Mouse (Mus musculus) heart, embryonic 16.5 days (tissue): ENCODE measurements around the gene Osbpl10. TPM values are rescaled to one million over a fixed set of nuclear protein-coding genes. Genes with fewer than 3 reads are reported as not detected.
A peak's percentile ranks its signal among the peaks of the same experiment; 100 is the strongest.

Experiments
- ATAC-seq: fragments of 200-750 bp; cut with Nextera tagmentation; replicated peaks from 2 replicates; pipeline ENCODE4 v1.8.0; 2017; ENCODE audit warnings: moderate number of reproducible peaks; ENCODE audit not compliant: insufficient read depth, low FRiP score; ENCODE audit errors: extremely low read depth
- H3K27ac ChIP-seq: fragments of 300-500 bp; sonication (generic); 2 replicates; pipeline ENCODE4 v1.5.1; 2014; ENCODE audit warnings: mild to moderate bottlenecking, low read length, control low read depth, moderate library complexity
- H3K27me3 ChIP-seq: fragments of 300-500 bp; sonication (generic); 2 replicates; pipeline ENCODE4 v1.6.1; 2014; ENCODE audit warnings: low read length, mixed read lengths; ENCODE audit not compliant: control insufficient read depth, insufficient read depth
- H3K36me3 ChIP-seq: fragments of 300-500 bp; sonication (generic); 2 replicates; pipeline ENCODE4 v1.6.1; 2014; ENCODE audit not compliant: control insufficient read depth, insufficient read depth
- H3K4me1 ChIP-seq: fragments of 300-500 bp; sonication (generic); 2 replicates; pipeline ENCODE4 v1.6.1; 2014; ENCODE audit warnings: low read length, mixed read lengths; ENCODE audit not compliant: control insufficient read depth, insufficient read depth
- H3K4me2 ChIP-seq: fragments of 300-500 bp; sonication (generic); 2 replicates; pipeline ENCODE4 v1.6.1; 2014; ENCODE audit warnings: low read depth, mild to moderate bottlenecking, control low read depth, low read length
- H3K4me3 ChIP-seq: fragments of 300-500 bp; sonication (generic); 2 replicates; pipeline ENCODE4 v1.5.1; 2014; ENCODE audit warnings: mild to moderate bottlenecking, control low read depth, low read length
- H3K9ac ChIP-seq: fragments of 300-500 bp; sonication (generic); 2 replicates; pipeline ENCODE4 v1.6.1; 2014; ENCODE audit warnings: low read length, control low read depth
- H3K9me3 ChIP-seq: fragments of 300-500 bp; sonication (generic); replicated peaks from 2 replicates; pipeline ENCODE4 v1.6.1; 2016; ENCODE audit warnings: low read length; ENCODE audit not compliant: control insufficient read depth
- WGBS: fragments of 180-500 bp; shearing (Covaris S2); extraction: QIAGEN DNeasy Blood & Tissue Kit; methylation state at CpG from one replicate; pipeline ENCODE4 v1.1.7; 2014; 5-methylcytosine and 5-hydroxymethylcytosine counted together
- polyA plus RNA-seq: library from polyadenylated mRNA; unstranded; fragments of >200 nt; fragmentation: Nextera tagmentation; extraction: Ambion mirVana; gene quantifications from 2 replicates; pipeline ENCODE4 v1.2.1, GENCODE M21; 2015

Gene Osbpl10
- polyA plus RNA-seq, 1 experiment from 2014 or later, result 5.1 TPM

DNA sequence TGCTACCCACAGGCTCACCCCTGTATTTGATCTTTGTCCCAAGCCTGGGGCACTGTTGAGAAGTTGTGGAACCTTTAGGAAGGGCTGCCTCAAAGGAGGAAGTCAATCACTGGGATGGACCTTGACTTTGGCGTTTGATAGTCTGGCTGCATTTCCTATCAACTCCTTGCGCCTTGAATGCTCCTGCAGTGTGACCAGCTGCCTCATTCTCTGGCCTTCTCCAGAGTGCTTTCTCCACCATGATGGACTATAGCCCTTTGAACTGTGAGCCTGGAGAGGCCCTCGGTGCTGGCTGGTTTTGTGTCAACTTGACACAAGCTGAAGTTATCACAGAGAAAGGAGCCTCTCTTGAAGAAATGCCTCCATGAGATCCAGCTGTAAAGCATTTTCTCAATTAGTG is 33.7 kb upstream of the Osbpl10 start:
- H3K4me3 ChIP-seq, result no peak overlapping the region
- no peak overlapping the region for H3K27ac ChIP-seq
- WGBS, result 77% methylated on average over 3 of the region's 3 CpGs
- no peak for ATAC-seq
- peaks cover 6% of the 10 kb centered on the region for H3K4me1 ChIP-seq
- H3K9ac ChIP-seq, result no peak overlapping the region
- no peaks in the 10 kb centered on the region for H3K36me3 ChIP-seq
- no peaks in the 10 kb centered on the region for H3K27me3 ChIP-seq
- no peak overlapping the region for H3K4me2 ChIP-seq
- H3K9me3 ChIP-seq, result no peaks in the 10 kb centered on the region

DNA sequence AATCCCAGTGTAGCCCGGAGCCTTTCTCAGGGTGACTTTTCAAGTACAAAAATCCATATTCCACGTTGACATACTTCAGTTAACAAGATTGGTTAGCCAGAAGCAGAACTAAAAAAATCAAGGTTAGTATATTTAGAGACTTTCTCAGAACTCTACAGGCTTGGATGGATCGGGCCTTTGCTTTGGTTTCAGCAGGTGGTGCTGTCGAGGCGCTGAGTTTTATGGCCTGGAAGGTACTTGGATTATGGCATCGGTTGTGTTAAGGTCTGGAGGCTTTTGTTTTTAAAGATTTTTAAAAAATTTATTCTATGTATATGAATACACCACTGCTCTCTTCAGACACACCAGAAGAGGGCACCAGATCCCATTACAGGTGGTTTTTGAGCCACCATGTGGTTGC is 32.8 kb upstream of the Osbpl10 start:
- no peaks in the 10 kb centered on the region for H3K27me3 ChIP-seq

DNA sequence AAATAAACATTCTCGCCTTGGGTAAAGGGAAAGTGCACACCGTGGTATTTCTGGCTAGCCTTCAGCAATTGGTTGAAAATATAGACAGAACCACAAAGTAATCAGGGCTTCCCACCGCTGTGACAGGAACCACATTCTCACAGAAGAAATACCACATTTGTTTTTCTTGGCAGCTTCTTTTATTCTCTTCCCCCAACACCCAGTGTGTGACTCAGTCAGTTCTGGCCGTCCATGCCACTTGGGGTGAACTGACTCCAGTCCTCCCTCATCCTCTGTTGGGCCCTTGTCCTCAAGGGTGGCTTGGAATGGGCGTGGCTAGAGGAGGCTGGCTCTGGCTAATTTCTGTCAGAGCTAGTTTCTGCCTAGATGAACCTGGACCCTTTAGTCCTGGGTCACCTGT is 30.0 kb upstream of the Osbpl10 start:
- WGBS, result 35% methylated on average over 5 of the region's 5 CpGs
- 0 out of 2 replicates have a peak, but pooled peaks have one; percentile 60 for ATAC-seq
- Histone ChIP-seq H3K36me3 (no peaks in the 10 kb centered on the region), H3K4me1 (peaks cover 6% of the 10 kb centered on the region), H3K4me3 (no peak overlapping the region), H3K4me2 (no peak overlapping the region), H3K9ac (no peak overlapping the region), H3K9me3 (peaks cover 3% of the 10 kb centered on the region; the same call in 1 of the 2 replicates), H3K27ac (peak overlapping the region; percentile 26; the same call in 1 of the 2 replicates), H3K27me3 (no peaks in the 10 kb centered on the region)

More for the DNA sequence above, 32.8 kb upstream of the Osbpl10 start:
- no peaks in the 10 kb centered on the region for H3K36me3 ChIP-seq
- no peak overlapping the region for H3K4me2 ChIP-seq
- ATAC-seq, result no peak
- no peaks in the 10 kb centered on the region for H3K9me3 ChIP-seq
- no peak overlapping the region for H3K9ac ChIP-seq
- H3K4me1 ChIP-seq, result peaks cover 6% of the 10 kb centered on the region
- H3K27ac ChIP-seq, result no peak overlapping the region
- no peak overlapping the region for H3K4me3 ChIP-seq
- 86% methylated on average over 6 of the region's 6 CpGs for WGBS

DNA sequence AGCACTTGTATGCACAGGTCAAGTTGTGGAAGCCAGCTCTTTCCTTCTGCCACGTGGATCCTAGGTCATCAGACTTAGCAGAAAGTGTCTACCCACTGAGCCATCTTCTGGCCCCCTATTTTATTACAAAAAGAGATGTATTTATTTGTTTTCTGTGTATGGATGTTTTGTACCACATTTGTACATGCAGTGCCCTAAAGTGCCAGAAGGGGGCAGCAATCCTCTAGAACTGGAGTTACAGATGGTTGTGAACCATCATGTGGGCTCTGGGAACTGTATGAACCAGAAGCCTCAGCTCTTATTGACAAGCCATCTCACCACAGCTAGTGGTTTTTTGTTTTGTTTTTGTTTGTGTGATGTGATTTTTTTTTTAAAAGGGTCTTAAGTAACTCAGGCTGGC is 25.5 kb upstream of the Osbpl10 start:
- Histone ChIP-seq H3K4me3 (no peak overlapping the region), H3K9ac (no peak overlapping the region), H3K9me3 (peaks cover 3% of the 10 kb centered on the region; the same call in 1 of the 2 replicates), H3K4me2 (no peak overlapping the region), H3K27ac (no peak overlapping the region), H3K4me1 (peaks cover 6% of the 10 kb centered on the region), H3K36me3 (no peaks in the 10 kb centered on the region), H3K27me3 (no peaks in the 10 kb centered on the region)
- WGBS, result 45% methylated on average over 1 of the region's 1 CpGs
- ATAC-seq, result no peak

DNA sequence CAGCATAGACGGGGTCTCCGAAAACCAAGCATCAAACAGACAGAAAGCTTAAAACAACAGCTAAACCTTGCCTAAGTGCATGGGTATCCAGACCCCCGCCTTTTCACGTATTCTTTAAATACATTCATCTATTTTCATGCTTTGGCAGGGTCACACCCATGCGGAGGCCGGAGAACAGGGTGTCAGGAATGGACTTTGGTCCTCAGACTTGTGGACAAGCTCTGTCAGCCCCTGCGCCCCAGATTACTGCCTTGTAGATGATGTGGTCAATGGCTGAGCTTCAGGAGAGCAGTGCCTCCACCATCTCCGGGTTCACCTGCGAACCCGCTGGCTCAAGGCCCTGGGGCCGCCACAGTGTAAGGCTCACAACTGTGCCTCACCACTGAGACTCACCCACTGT is 23.0 kb upstream of the Osbpl10 start:
- no peak for ATAC-seq
- Histone ChIP-seq H3K9ac (no peak overlapping the region), H3K36me3 (no peaks in the 10 kb centered on the region), H3K9me3 (peaks cover 3% of the 10 kb centered on the region; the same call in 1 of the 2 replicates), H3K27ac (no peak overlapping the region), H3K4me2 (no peak overlapping the region), H3K27me3 (no peaks in the 10 kb centered on the region), H3K4me1 (no peaks in the 10 kb centered on the region), H3K4me3 (no peak overlapping the region)
- WGBS, result 90% methylated on average over 11 of the region's 11 CpGs

DNA sequence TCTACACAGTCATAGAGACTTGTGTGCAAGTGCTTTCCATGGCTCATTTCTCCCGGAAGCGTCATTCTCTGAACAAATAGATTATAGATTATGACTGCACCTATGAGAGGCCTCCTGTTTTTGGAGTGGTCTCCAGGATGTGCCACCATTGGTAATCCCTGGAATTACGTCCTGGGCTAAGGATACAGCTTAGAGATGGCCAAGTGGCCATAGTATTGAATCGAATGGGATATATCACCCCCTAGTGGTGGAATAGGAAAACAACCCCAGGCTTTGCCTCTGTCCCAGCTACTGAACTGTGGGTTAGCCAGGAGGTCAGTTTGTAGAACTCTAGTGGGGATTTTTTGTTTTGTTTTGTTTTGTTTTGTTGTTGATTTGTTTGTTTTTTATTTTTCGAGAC is 21.4 kb upstream of the Osbpl10 start:
- H3K36me3 ChIP-seq, result no peaks in the 10 kb centered on the region
- 37% methylated on average over 5 of the region's 5 CpGs for WGBS

DNA sequence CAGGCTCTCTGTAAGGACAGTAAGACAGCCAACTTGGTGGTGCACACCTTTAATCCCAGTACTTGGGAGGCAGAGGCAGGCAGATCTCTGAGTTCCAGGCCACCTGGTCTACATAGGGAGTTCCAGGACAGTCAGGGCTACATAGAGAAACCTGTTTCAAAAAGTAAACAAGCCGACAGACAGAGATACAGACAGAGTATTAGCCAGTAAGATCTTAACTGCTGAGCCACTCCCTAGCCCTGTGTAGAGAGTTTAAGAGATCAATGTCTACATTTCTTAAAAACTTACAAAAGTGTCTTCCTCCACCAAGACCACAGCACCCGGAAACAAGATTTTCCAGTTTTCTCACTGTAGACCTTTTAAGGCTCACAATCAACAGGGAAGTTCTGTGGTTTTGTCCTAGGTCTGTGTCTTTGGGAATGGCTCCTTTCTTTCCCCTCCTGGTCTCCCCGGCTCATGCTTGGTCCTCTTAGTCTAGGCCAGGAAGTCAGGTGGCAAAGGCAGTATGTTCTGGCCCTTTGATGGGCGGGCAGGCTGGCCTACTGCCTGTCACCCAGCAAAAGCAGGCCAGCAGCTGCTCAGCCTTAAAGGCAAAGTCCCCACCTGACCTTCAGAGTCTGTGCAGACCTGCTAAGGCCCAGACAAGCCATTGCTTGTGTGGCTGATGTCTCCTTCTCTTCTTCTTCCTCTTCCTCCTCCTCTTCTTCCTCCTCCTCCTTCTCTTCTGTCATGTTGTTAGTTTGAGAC is 18.2 kb upstream of the Osbpl10 start:
- H3K9ac ChIP-seq, result no peak overlapping the region
- H3K4me2 ChIP-seq, result no peak overlapping the region
- no peak overlapping the region for H3K4me3 ChIP-seq
- H3K36me3 ChIP-seq, result no peaks in the 10 kb centered on the region
- H3K27ac ChIP-seq, result no peak overlapping the region
- 60% methylated on average over 4 of the region's 4 CpGs for WGBS
- ATAC-seq, result no peak
- peaks cover 5% of the 10 kb centered on the region for H3K9me3 ChIP-seq
- no peaks in the 10 kb centered on the region for H3K4me1 ChIP-seq
- H3K27me3 ChIP-seq, result no peaks in the 10 kb centered on the region

More for the DNA sequence above, 21.4 kb upstream of the Osbpl10 start:
- H3K4me2 ChIP-seq, result no peak overlapping the region
- no peak overlapping the region for H3K9ac ChIP-seq
- ATAC-seq, result no peak
- no peaks in the 10 kb centered on the region for H3K4me1 ChIP-seq
- H3K9me3 ChIP-seq, result peaks cover 3% of the 10 kb centered on the region
- H3K27ac ChIP-seq, result no peak overlapping the region
- no peaks in the 10 kb centered on the region for H3K27me3 ChIP-seq
- H3K4me3 ChIP-seq, result no peak overlapping the region

DNA sequence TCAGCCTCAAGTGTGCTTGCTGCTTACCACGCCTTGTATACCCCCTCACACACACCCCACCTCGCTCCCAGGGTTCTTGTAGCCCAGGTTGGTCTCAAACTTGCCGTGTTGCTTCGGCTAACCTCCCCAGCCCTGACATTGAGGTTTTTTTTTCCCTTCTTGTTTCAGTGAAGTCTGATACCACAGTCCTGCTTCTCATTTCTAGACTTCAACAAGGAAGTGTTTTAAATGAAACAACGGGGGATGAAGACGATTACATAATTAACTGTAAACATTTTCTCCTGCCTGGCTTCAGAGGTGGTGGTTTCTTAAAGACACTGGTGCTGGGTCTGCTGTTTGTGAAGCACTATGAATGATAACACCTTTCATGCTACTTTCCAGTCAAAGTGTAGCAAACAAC is 17.5 kb upstream of the Osbpl10 start:
- H3K9me3 ChIP-seq, result peaks cover 5% of the 10 kb centered on the region
- no peak overlapping the region for H3K9ac ChIP-seq
- 78% methylated on average over 6 of the region's 6 CpGs for WGBS
- no peaks in the 10 kb centered on the region for H3K36me3 ChIP-seq
- H3K4me2 ChIP-seq, result no peak overlapping the region
- H3K27ac ChIP-seq, result no peak overlapping the region
- no peaks in the 10 kb centered on the region for H3K4me1 ChIP-seq
- no peak overlapping the region for H3K4me3 ChIP-seq
- ATAC-seq, result no peak
- H3K27me3 ChIP-seq, result no peaks in the 10 kb centered on the region

DNA sequence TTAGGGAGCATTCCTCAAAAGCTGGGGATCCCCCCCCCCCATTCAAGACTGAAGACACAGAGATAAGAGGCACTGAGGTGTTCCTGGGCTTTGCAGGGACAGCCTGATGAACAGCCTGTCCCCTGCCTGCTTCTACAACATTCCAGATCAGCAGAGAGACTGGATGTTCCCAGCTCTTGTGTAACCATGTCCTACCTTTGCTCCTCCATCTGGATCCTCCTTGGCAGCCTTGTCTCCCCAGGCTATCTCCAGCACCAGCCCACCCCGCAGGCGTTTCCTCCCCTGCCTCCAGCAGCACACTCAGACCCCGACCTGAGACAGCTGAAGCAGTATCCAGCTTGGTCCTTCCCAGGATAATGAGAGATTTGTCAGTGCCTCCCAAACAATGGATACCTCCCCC is 14.3 kb upstream of the Osbpl10 start:
- 28% methylated on average over 3 of the region's 3 CpGs for WGBS
- no peak for ATAC-seq
- no peaks in the 10 kb centered on the region for H3K36me3 ChIP-seq
- no peaks in the 10 kb centered on the region for H3K27me3 ChIP-seq
- no peak overlapping the region for H3K4me3 ChIP-seq
- H3K9me3 ChIP-seq, result peaks cover 5% of the 10 kb centered on the region
- H3K27ac ChIP-seq, result no peak overlapping the region
- no peak overlapping the region for H3K4me2 ChIP-seq
- no peak overlapping the region for H3K9ac ChIP-seq
- no peaks in the 10 kb centered on the region for H3K4me1 ChIP-seq
